Mouse (Mus musculus) spleen, adult 12 weeks (tissue): ENCODE measurements around the gene Ddx59.

Experiments
- DNase-seq: peaks from one replicate; pipeline ENCODE4 v3.0.0; 2022; ENCODE audit warnings: low spot score

Ddx59 gene

DNA sequence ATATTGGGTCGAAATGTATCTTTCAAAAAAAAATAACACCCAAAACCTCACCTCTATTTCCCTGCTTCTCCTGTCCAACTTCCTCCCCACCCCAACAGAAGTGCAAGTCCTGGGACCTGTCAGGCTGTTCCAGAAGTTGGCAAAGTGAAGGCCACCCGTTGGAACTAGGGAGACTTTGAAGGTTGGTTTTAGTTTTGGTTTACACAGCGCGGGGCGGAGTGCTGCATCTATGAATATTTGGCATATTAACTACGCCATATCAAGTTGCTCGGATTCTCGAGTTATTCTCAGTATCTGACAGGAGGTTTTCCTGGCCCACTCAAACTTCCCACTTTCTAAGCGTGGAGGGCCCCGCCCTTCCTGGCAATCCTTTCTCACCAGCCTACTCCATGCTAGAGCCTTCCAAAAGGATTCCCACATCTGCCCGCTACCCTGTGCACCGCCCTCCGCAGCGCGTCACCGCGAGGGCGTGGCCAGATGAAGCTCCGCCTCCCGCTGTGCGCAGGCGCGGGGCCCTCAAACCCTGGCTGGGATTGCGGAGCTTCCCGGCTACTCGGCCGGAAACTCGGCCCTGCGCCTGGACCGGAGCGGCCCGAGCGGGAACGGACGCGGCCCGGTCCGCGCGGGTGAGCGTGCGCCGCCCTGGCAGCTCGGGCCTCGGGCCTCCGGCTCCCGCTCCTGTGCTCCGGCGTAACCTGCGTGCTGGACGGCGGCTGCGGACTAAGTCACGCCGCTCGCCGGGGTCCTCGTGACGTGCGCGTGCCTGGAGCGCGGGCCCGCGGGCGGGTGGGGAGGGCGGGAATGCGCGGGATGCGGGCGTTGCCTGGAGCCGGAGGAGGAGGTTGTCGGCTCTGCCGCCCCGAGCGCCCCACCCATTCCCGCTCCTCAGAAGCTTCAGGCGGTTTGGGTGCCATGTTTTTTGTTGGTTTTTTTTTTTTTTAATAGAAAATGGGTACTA lies at the start of gene Ddx59:
TSS of gene Ddx59 (plus strand) at position 474 of the 958 bp plus-strand sequence.
- peak; percentile 99 for DNase-seq

DNA sequence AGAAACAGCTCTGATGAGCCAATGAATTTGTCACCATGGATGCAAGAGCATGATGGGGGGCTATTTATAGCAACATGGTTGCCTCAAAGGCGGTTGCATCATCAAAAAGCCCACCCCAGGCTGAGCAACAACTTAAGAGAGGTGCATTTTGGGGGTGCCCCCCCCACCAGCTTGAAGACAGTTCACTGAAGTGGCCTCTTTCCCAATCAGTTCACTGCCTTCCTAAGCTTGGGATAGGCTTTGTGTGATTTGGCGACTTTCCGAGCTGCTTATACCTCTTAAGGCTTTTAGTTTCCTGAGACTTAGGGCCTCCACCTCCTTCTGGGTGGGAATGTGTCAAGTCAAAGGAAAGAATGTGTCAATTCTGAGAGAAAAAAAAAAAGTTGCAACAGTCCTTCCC lies 49.1 kb upstream of the Ddx59 start:
- no peak for DNase-seq

DNA sequence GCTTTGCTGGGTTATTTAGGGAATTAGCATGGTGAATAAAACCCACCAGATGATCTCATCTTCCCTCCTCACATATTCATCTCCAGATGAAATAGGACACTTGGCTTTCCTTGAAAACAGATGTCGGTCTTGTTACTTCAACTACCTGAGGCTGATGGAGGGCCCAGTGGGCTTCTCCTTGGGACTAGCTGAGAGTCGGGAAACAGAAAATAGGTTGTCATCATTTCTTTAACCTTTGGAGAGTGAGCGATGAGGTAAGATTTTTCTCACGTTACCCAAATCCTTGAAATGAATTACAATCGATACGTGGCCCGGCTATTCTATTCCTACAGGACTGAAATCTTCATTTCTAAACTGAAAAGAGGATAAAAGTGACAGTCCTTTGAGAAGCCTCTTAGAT lies 35.8 kb upstream of the Ddx59 start:
- DNase-seq = no peak

DNA sequence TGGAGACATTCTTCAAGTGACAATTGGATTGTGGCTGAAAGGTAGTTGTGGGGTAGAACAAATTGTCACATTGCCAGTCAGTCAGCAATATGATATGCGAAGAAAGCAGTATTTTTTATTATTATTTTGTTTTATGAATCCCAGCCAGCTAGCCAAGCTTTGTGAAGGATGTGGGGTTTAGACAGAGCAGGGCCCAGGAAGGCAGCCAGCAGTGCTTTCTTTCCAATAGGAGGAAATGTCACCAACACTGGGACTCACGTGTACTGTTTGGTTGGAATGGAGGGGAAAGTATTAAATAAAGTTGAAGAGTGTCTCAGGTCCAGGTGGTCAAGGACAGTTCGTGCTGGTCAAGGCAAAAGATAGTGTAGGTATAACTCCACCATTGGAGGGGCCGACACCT lies 34.9 kb upstream of the Ddx59 start:
- DNase-seq = no peak

DNA sequence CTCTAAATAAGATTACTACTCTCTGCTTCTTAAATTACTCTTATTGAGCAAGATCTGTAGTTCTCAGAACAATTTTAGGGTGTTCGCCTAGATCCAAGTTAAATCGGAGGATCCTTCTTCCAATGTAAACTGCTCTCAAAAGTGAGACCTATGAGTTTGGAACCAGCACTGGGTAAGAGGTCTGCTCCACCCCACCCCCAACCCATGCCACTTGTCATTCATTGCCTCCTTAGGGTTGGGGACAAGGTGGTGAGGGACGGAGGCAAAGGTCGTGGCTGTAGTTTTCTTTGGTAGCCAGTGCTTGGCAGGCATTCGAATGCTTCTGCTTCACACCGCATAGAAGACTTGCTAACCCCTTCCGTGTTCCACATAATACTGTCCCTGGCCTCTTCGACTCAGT lies 34.5 kb upstream of the Ddx59 start:
- no peak for DNase-seq

DNA sequence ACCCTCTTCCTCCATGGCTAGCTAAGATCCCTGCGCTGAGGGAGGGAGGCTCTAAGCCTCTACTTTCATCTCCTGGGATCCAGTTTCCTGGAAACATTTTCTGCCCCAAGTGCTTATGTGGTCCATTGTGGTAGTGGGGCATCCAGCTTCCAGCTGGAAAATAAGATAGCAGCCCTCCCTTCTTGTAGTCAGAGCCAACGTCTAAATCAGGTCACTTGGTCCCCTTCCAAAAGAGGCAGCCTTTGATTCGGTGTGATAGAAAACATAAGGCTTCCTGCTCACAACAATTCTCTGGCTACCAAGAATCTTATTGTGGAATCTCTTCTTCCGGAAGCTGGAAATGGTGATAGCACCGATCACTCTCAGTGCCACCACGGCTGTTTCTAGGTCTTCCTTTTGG lies 33.9 kb upstream of the Ddx59 start:
- DNase-seq = no peak

DNA sequence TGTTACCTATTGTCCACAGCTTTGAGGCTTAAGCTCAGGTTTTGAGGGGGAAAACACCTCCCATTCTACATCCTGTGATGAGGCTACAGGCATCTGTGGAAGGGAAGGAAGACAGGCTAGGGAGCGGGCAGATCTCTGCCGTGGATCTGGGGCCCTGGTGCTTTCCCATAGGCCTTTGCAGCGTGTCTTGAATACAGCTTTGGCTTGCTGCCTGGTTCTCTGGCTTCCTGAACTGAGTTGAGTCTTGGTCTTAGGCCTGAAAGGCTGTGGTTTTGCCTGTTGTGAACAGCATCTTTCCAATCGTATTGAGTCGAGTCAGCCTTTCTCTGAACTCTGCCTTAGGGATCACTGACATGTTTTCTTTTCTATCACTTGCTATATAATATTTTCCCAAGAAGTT lies 33.5 kb upstream of the Ddx59 start:
- no peak for DNase-seq

DNA sequence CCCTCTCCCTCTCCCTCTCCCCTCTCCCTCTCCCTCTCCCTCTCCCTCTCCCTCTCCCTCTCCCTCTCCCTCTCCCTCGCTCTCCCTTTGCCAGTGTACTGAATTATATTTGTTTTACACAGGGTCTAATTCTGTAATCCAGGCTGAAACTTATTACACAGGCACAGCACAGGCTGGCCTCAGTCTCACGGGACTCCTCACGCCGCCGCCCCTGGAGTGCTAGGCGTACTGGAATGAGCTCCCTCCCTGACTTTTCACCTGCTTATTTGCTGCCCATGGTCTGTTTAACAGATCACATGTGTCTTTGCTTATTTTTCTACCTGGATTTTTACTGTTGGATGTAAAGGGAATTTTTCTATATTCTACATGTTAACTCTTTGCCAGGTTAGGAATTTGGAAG lies 28.2 kb upstream of the Ddx59 start:
- DNase-seq = no peak

DNA sequence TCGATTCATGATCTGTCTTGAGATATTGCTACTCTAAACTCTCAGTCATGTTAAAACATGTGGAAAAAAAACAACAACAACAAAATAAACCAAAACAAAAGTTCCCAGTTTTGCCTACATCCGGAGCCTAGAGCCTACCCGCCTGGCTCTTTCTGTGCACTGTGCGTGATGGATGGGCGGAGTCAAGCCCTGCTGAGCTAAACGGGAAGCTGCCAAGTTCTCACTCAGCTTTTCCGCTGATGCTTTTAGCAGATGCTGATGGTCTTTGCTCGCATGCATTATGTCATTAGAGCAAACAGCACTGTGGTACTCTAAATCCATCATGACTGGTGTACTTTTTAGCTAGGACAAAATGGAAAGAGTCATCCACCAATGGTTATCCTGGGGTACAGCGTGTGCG lies 20.6 kb upstream of the Ddx59 start:
- no peak for DNase-seq

DNA sequence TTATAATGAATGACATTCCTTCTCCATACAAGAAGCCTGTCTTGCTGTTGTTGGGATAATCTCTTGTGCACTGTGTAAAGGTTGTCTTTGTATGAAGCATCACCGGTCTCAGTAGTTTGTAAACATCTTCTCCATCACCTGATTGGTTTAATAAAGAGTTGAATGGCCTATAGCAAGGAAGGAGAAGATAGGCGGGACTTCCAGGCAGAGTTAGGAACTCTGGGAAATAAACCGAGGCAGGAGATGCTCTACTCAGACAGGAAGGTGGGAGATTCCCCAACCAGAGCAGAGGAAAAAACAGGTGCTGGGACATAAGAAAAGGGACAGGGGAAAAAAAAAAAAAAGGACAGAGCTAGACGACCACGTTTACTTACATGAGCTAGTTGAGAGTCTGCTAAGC lies 20.0 kb upstream of the Ddx59 start:
- no peak for DNase-seq

DNA sequence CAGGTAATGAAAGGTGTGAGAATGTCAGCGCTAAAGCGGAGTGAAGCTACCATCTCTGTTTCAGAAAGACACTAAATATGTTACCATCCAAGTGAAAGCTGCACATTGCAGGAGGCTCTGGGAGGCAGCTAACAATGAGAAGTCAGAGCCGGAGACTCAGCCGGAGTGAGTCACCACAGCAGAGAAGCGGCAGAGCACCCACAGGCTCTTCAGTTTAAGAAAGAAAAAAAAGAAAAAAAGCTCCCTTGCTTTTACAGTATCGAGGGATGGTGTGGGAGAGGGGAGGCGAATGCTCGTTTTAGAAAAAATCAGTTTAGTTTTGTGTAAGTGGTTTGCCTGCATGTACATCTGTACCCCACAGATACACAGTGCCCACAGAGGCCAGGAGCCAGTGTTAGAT lies 13.8 kb upstream of the Ddx59 start:
- DNase-seq = no peak

DNA sequence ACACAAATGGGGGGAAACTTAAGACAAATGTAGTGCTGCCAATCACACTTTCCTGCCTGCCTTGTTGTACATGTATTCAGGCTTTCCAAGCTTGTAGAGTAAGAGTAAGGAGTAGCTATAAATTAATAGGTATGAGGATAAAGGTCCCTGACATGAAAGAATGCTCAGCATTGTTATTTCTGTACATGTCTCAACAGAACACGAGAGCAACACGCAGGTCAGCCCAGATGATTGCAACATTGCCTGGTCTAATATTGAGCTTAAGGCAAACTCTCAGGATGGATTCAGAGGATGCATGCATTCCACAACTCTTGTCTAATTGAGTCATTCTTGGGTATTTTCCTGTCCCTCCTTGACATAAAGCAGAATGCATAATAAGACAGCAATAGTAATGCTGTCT lies 5.4 kb upstream of the Ddx59 start:
- DNase-seq = no peak

DNA sequence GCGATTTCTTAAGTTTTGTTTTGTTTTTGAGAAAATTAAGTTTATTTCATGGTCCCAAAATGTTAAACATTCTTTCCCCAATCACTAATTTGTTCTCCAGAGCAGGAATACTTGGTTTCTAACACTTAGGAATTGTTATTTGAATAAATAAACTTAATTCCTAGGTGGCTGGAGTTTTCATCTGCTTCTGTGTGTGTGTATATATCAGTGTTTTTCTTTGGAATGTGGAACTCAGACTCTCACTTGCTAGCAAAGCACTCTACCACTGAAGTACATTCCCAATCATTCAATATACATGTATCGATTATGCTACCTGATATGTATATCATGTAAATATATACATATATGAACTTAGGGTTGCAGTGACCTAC lies 670 bp downstream of the Ddx59 start:
- DNase-seq = no peak

DNA sequence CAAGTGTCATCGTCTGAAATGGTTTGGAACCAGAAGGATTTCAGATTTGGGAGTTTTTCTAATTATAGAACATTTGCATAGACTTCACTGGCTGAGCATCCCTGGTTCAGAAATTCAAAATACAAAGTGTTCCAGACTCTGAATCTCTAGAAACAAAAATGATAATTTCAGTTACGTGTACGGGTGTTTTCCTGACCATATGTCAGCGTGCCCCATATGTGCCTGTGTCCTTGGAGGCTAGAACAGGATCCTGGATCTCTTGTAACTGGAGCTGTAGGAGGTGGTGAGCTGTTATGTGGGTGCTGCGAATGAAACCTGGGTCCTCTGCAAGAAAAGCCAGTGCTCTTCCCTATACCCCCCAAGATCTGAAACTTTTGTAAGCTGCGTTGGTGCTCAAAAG lies 3.3 kb downstream of the Ddx59 start:
- DNase-seq = no peak

DNA sequence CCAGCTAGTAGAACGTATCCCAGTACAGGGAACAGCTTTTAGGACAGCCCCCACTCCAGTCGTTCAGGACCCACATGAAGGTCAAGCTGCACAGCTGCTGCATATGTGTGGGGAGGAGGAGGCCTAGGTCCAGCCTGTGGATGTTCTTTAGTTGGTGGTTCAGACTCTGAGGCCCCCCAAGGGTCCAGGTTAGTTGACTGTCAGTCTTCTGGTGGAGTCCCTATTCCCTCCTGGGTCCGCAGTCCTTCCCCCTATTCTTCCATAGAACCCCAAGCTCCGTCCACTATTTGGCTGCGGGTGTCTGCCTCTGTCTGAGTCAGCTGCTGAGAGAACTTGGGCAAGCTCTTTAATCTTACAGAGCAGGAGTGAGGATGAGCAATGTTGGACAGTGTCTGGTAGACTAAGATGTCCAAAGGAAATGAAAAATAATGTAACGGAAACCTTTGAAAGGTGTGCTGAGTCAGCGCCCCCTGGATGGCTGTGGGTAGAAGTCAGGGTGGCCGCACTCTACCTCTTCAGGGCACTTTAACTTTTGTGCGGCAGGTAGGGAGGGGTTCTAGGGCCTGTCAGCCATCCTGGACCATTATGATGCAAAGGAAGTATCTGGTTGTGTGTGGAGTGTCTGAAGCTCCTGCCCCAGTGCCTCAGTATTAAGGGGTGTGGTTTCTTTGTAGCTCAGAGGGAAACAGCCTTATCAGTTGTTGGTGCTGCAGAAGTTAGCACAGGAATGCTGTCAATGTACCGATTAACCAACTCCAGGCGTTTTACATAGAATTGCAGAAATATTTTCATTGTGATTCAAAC lies 12.3 kb downstream of the Ddx59 start:
- no peak for DNase-seq

DNA sequence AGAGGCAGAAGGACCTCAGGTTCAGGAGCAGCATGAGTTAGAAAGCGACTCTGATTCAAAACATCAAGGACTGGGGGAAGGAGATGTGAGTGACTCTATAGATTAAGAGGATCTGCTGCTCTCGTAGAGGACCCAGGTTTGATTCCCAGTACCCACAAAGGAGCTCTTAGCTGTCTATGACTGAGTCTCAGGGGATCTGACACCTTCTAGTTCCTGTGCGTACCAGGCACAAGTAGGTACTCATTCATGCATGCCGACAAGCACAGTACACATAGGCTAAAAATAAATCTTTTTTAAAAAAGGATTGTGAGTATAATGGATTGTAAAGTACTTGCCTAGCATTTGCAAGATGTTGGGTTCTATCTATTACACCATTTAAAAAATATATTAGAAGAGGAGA lies 13.9 kb downstream of the Ddx59 start:
- no peak for DNase-seq

DNA sequence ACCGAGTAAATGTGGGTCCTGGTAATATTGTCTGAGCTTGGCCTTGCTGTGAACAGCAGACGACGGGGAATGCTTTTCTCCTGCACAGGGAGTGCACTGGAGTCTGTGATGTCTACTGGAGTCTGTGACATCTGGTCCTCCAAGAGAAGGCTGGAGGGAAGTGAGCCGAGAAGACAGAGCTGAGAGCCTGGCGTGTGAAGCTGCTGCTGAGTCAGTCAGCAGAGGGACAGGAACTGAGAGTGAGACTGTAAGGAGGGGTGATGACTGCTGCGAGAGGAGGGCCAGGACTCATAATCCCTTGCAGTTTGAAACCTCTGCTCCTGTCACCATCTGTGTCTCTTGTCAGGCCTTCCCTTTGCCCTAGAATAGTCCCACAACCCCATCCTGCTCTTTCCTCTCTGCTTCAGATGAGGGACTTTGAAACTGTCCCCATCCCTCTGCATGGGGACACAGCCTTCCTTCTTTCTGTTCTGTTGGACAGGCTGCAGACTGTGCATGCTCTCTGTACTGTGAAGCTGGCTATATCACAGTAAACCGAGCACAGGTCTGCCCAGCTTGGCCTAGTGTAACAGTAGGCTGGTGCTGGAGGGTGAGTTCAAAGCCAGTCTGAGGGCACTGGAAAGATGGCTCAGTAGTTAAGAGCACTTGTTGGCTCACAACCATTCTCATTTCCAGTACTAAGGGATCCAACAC lies 15.2 kb downstream of the Ddx59 start:
- DNase-seq = no peak

DNA sequence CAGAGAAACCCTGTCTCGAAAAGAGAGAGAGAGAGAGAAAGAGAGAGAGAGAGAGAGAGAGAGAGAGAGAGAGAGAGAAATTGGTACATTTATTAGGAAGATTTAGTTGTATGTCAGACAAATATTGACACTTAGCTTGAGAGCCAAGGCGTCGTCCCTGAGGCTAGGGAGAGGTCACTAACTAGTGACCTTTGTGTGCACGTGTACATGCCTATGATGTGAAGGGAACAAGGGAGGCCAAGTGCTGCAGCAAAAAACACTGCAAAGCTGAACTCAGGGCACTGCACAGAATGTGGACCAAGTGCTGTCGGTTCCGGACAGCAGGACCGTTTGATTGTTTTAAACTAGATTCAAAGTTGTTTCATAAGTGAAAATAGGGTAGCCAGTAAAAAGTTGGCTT lies 25.7 kb downstream of the Ddx59 start:
- DNase-seq = no peak

DNA sequence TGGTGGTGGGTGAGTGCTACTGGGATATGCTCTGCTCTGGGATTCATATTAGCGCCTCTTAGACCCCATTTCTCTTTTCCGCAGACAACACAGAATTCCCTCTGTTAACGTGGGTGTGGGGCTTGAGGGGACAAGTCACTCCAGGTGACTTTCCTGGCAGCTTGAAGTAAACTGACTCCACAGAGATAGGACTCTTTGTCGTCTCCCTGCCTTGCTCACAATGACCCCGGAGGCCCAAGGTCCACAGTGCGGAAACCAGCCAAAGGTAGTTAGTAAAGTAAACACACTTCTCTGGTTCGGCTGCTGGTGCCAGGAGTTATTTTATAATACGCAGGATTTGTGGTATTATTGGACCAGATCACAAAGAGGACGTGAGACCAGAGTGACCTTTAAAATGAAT lies 27.7 kb downstream of the Ddx59 start:
- DNase-seq = no peak

DNA sequence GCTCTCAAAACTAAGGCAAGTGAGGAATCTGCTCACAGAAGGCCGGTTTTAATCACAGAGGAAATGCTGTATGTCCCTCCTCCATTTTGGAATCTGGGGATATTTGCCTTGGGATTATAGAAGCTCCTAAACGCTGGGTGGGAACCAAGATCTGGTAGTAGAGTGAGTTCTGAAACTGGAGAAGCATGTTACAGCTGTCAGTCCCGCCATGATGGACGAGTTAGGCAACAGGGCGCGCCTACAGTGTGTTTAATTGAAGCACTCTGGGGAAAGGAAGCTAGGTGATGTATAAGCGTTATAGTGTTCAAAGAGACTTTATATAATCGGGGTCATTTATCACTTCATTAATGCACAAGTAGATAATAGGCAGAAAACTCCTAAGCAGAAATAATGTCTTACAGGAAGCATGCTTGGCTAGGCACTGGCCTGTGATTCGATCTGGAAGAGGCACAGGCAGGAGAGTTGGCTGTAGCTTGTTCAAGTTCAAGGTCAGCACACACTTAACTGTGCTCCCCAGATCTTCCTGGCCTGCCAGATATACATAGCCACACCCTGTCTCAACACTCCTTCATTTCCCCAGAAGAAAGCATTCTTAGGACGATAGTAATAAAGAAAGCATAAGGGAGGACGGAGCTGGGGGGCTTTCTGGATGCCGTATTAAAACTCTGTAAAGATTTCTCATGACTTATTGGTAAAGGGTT lies 29.6 kb downstream of the Ddx59 start:
- DNase-seq = no peak

DNA sequence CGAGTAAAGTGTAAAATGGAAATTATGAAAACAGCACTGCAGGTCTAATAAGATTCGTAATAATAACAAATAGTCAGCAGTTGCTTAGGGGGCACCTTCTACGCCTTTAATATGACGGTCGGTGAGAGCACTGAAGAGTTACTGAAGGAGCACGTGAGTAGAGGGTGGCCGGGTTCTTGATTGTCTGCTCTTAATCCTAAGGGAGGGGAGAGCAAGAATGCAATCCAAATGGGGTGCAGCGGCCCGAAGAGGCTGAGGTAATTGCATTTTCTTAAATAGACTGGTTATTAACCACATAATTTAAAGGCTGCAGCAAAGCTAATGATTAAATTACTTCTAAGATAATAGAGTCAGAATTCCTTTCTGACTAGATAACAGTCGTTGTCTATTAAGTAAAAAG lies 31.9 kb downstream of the Ddx59 start:
- no peak for DNase-seq

DNA sequence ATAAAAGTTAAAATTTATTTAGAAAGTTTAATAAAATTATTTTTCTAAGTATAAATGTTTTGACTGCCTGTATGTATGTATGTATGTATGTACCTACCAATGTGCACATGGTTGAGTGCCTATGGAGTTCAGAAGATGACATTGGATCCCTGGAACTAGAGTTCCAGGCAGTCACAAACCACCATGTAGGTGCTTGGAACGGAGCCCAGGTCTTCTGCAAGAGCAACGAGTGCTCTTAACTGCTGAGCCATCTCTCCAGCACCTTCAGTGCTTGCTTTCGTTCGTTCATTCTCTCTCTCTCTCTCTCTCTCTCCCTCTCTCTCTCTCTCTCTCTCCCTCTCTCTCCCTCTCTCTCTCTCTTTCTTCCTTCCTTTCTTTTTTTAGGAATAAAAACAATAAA lies 32.3 kb downstream of the Ddx59 start:
- no peak for DNase-seq
